Mouse (Mus musculus): Measurements from ENCODE around the gene Scaf11. TPM values are rescaled to one million over a fixed set of nuclear protein-coding genes. Genes with fewer than 3 reads are reported as not detected.
"Not testable (repeated sequence)": the region's sequence is repeated elsewhere in the genome, so short reads cannot be mapped to it uniquely, and the experiment has no call there.

The Scaf11 gene
- total RNA-seq, 2 experiments from 2014 or later = 29.2 to 35.8 TPM

- DNase-seq = no peak
- intact Hi-C loops (cut with DNase I) = no loop called here
Observed at GRCm38 (mm10) chr15:96467844-96468243, 7.2 kb upstream of the Scaf11 start.

GRCm38 (mm10) chr15:96466362-96466903 lies 5.8 kb upstream of the Scaf11 start:
- no peak for DNase-seq
- intact Hi-C loops (cut with DNase I) = no loop called here

GRCm38 (mm10) chr15:96465076-96465475 lies 4.4 kb upstream of the Scaf11 start:
- intact Hi-C loops (cut with DNase I) = no loop called here
- DNase-seq = no peak

GRCm38 (mm10) chr15:96463821-96464220 lies 3.2 kb upstream of the Scaf11 start:
- intact Hi-C loops (cut with DNase I) = loop anchor here (5.0 kb wide), 1 partner anchor 177 kb away; the partner anchor contains the start of gene Arid2
- no peak for DNase-seq

GRCm38 (mm10) chr15:96462611-96463010 lies 2.0 kb upstream of the Scaf11 start:
- intact Hi-C loops (cut with DNase I) = loop anchor here (5.0 kb wide), 1 partner anchor 175 kb away; the partner anchor contains the start of gene Arid2
- DNase-seq = no peak

GRCm38 (mm10) chr15:96461541-96462512 lies 1.2 kb upstream of the Scaf11 start:
- no peak for DNase-seq
- intact Hi-C loops (cut with DNase I) = loop anchor here (5.0 kb wide), 1 partner anchor 175 kb away; the partner anchor contains the start of gene Arid2

- intact Hi-C loops (cut with DNase I) = loop anchor here (5.0 kb wide), 1 partner anchor 173 kb away; the partner anchor contains the start of gene Arid2
- no peak for DNase-seq
Observed at GRCm38 (mm10) chr15:96460451-96460729, 253 bp downstream of the Scaf11 start.

- intact Hi-C loops (cut with DNase I) = loop anchor here (5.0 kb wide), 1 partner anchor 173 kb away; the partner anchor contains the start of gene Arid2
- DNase-seq = peak; percentile 49 to 61
Observed at GRCm38 (mm10) chr15:96459741-96460450, 747 bp downstream of the Scaf11 start.

GRCm38 (mm10) chr15:96458273-96458672 lies 2.4 kb downstream of the Scaf11 start:
- no peak for DNase-seq
- intact Hi-C loops (cut with DNase I) = no loop called here

- intact Hi-C loops (cut with DNase I) = no loop called here
- DNase-seq = no peak
Observed at GRCm38 (mm10) chr15:96457338-96457664, 3.3 kb downstream of the Scaf11 start.

GRCm38 (mm10) chr15:96456651-96457337 lies 3.8 kb downstream of the Scaf11 start:
- no peak for DNase-seq
- intact Hi-C loops (cut with DNase I) = no loop called here

- intact Hi-C loops (cut with DNase I) = no loop called here
- no peak for DNase-seq
Observed at GRCm38 (mm10) chr15:96455595-96456214, 4.9 kb downstream of the Scaf11 start.

GRCm38 (mm10) chr15:96453346-96453745 lies 7.3 kb downstream of the Scaf11 start:
- no peak for DNase-seq
- intact Hi-C loops (cut with DNase I) = no loop called here

- intact Hi-C loops (cut with DNase I) = no loop called here
- DNase-seq = no peak
Observed at GRCm38 (mm10) chr15:96448656-96449299, 11.9 kb downstream of the Scaf11 start.

- no peak for DNase-seq
- intact Hi-C loops (cut with DNase I) = no loop called here
Observed at GRCm38 (mm10) chr15:96446785-96447184, 13.9 kb downstream of the Scaf11 start.

GRCm38 (mm10) chr15:96441480-96441879 lies 19.2 kb downstream of the Scaf11 start:
- DNase-seq; intact Hi-C loops (cut with DNase I): not testable (repeated sequence)

GRCm38 (mm10) chr15:96434202-96434601 lies 26.4 kb downstream of the Scaf11 start:
- DNase-seq = no peak
- intact Hi-C loops (cut with DNase I) = no loop called here

GRCm38 (mm10) chr15:96419920-96420319 lies 40.7 kb downstream of the Scaf11 start:
- intact Hi-C loops (cut with DNase I) = no loop called here

GRCm38 (mm10) chr15:96418161-96418560 lies 42.5 kb downstream of the Scaf11 start:
- intact Hi-C loops (cut with DNase I) = no loop called here
- DNase-seq = no peak

More at GRCm38 (mm10) chr15:96419920-96420319, 40.7 kb downstream of the Scaf11 start:
- DNase-seq = no peak

GRCm38 (mm10) chr15:96408717-96409121 lies 51.9 kb downstream of the Scaf11 start:
- intact Hi-C loops (cut with DNase I) = no loop called here
- no peak for DNase-seq
